Mouse (Mus musculus) C2C12 (cell line): Measurements from ENCODE around the gene Kmt5c.

Source experiments
- CTCF ChIP-seq: IDR thresholded peaks from one replicate; pipeline ENCODE4 v1.5.1; 2011; ENCODE audit not compliant: control insufficient read depth, insufficient read depth, insufficient read length
- MAX ChIP-seq: IDR thresholded peaks from one replicate; pipeline ENCODE4 v1.6.1; 2011; ENCODE audit warnings: mild to moderate bottlenecking, control low read depth
- MYOD1 ChIP-seq: IDR thresholded peaks from one replicate; pipeline ENCODE4 v1.6.1; 2011; ENCODE audit warnings: low read depth; ENCODE audit not compliant: control insufficient read depth, insufficient read length

GRCm38 (mm10) chr7:4795767-4796433, 56.0 kb downstream of the Kmt5c start:
- TF ChIP-seq CTCF, result no peak
- no peak for TF ChIP-seq MAX
- TF ChIP-seq MYOD1, result no peak
